Mouse (Mus musculus) lung, postnatal 0 days (tissue): ENCODE results near the gene Cers2.

Experiments
- CTCF ChIP-seq: IDR thresholded peaks from 2 replicates; pipeline ENCODE4 v1.5.1; 2016; ENCODE audit warnings: antibody characterized with exemption, mild to moderate bottlenecking
- EP300 ChIP-seq: IDR thresholded peaks from 2 replicates; pipeline ENCODE4 v1.6.1; 2016; ENCODE audit warnings: antibody characterized with exemption, mild to moderate bottlenecking, control low read depth

- no peak for TF ChIP-seq CTCF
- no peak for TF ChIP-seq EP300
These were observed 43.2 kb downstream of the Cers2 start for GRCm38 (mm10) chr3:95357746-95358145.
